Comparison of ENCODE assay signal across 19 mouse cellular contexts in genomic region chr8:119661892-119662291, GRCm38 (mm10). TPM values are rescaled to one million over a fixed set of nuclear protein-coding genes. Genes with fewer than 3 reads are reported as not detected.
A peak's percentile ranks its signal among the peaks of the same experiment; 100 is the strongest.
DNase-seq lines count a peak whose midpoint lies in the region; ATAC-seq and TF ChIP-seq lines count a peak whose summit lies in the region.
"Had no signal": no experiment of that assay in that cellular context is flagged by ENCODE, and none has a peak within 500 bp of the region (broad histone marks: within the 10 kb centered on the region; RNA-seq: fewer than 3 reads in every experiment).

No protein-coding gene starts in this region.

- no peak for TF ChIP-seq CTCF in stomach, postnatal 0 days (IDR thresholded peaks at IDR 0.05; ENCODE audit: low read depth)

- no peak overlapping the region for H3K4me2 ChIP-seq in kidney, embryonic 15.5 days
- no peak overlapping the region for H3K4me2 ChIP-seq in midbrain, embryonic 14.5 days (ENCODE audit: low read length)
- no peak overlapping the region for H3K4me2 ChIP-seq in stomach, postnatal 0 days (replicated peaks; ENCODE audit: low read depth)
- H3K4me2 ChIP-seq: hindbrain, embryonic 12.5 days; liver, embryonic 13.5 days; neural tube, embryonic 13.5 days had no signal

- WGBS in kidney, embryonic 15.5 days: 82% methylated on average over 6 of the region's 6 CpGs
- WGBS in midbrain, embryonic 10.5 days: 72% methylated on average over 6 of the region's 6 CpGs
- WGBS in midbrain, embryonic 14.5 days: 65% methylated on average over 6 of the region's 6 CpGs
- WGBS in stomach, postnatal 0 days: 74% methylated on average over 6 of the region's 6 CpGs

- no peak overlapping the region for H3K27ac ChIP-seq in kidney, embryonic 15.5 days
- peak overlapping the region; percentile 55; the same call in 1 of the 2 replicates for H3K27ac ChIP-seq in midbrain, embryonic 10.5 days (replicated peaks)
- no peak overlapping the region for H3K27ac ChIP-seq in midbrain, embryonic 14.5 days (replicated peaks; ENCODE audit: low read depth, low read length)
- 0 out of 2 replicates have a peak overlapping the region, but pooled peaks have one; percentile 8 for H3K27ac ChIP-seq in stomach, postnatal 0 days (replicated peaks)
- H3K27ac ChIP-seq: hindbrain, embryonic 12.5 days; liver, embryonic 13.5 days; macrophage; midbrain, embryonic 12.5 days; neural tube, embryonic 13.5 days had no signal

- no peak for TF ChIP-seq EP300 in stomach, postnatal 0 days (optimal IDR thresholded peaks at IDR 0.05)

- no peak overlapping the region for H3K4me3 ChIP-seq in kidney, embryonic 15.5 days (replicated peaks)
- H3K4me3 ChIP-seq in midbrain, embryonic 10.5 days: no peak overlapping the region
- H3K4me3 ChIP-seq in midbrain, embryonic 14.5 days (replicated peaks; ENCODE audit: low read depth, low read length): no peak overlapping the region
- H3K4me3 ChIP-seq in stomach, postnatal 0 days (ENCODE audit: low read depth, low read length): no peak overlapping the region
- H3K4me3 ChIP-seq: hindbrain, embryonic 12.5 days; limb, embryonic 10.5 days; liver, embryonic 13.5 days; midbrain, embryonic 12.5 days; neural tube, embryonic 13.5 days had no signal

- no peaks in the 10 kb centered on the region for H3K9me3 ChIP-seq in kidney, embryonic 15.5 days (replicated peaks)
- no peaks in the 10 kb centered on the region; the same call in 1 of the 2 replicates for H3K9me3 ChIP-seq in midbrain, embryonic 10.5 days (replicated peaks)
- no peaks in the 10 kb centered on the region for H3K9me3 ChIP-seq in midbrain, embryonic 14.5 days (ENCODE audit: control insufficient read depth, low read length)
- no peaks in the 10 kb centered on the region for H3K9me3 ChIP-seq in stomach, postnatal 0 days (ENCODE audit: control insufficient read depth, low read length)
- H3K9me3 ChIP-seq: limb, embryonic 10.5 days; liver, embryonic 13.5 days; midbrain, embryonic 12.5 days; neural tube, embryonic 13.5 days had no signal

- DNase-seq in heart, postnatal 4 days: peak; percentile 33
- no peak for DNase-seq in heart, adult 18-20 months
- peak; percentile 53 to 61 for DNase-seq in kidney, postnatal 25 days
- DNase-seq in midbrain, embryonic 10.5 days (ENCODE audit: low spot score): no peak
- DNase-seq in midbrain, embryonic 14.5 days: no peak
- DNase-seq in stomach, postnatal 0 days (ENCODE audit: low spot score): no peak
- no peak for DNase-seq in left cerebral cortex, adult 18-20 months (ENCODE audit: low spot score in 2 of 2)
- DNase-seq: B cell, adult 2 months; liver, embryonic 13.5 days; thymus, postnatal 25 days had no signal

- H3K27me3 ChIP-seq in kidney, embryonic 15.5 days: no peaks in the 10 kb centered on the region
- peaks cover 6% of the 10 kb centered on the region for H3K27me3 ChIP-seq in midbrain, embryonic 10.5 days (ENCODE audit: low read depth, poor library complexity, severe bottlenecking)
- no peaks in the 10 kb centered on the region for H3K27me3 ChIP-seq in midbrain, embryonic 14.5 days (ENCODE audit: control insufficient read depth, insufficient read depth, low read length)
- H3K27me3 ChIP-seq in stomach, postnatal 0 days (ENCODE audit: control insufficient read depth, insufficient read depth, low read length): no peaks in the 10 kb centered on the region
- H3K27me3 ChIP-seq: hindbrain, embryonic 12.5 days had no signal

- no peak for ATAC-seq in kidney, embryonic 15.5 days (replicated peaks; ENCODE audit: low FRiP score)
- no peak for ATAC-seq in midbrain, embryonic 14.5 days (ENCODE audit: low FRiP score, low TSS enrichment)
- no peak for ATAC-seq in stomach, postnatal 0 days (ENCODE audit: low FRiP score, low TSS enrichment)
- ATAC-seq: inflammation-experienced regulatory T-cells, adult 6 months had no signal

- H3K9ac ChIP-seq in kidney, embryonic 15.5 days: no peak overlapping the region
- no peak overlapping the region for H3K9ac ChIP-seq in midbrain, embryonic 14.5 days (replicated peaks; ENCODE audit: low read length)
- H3K9ac ChIP-seq in stomach, postnatal 0 days (ENCODE audit: low read length): no peak overlapping the region
- H3K9ac ChIP-seq: forebrain, postnatal 0 days; liver, embryonic 13.5 days; midbrain, embryonic 12.5 days; neural tube, embryonic 13.5 days had no signal

- peaks cover 43% of the 10 kb centered on the region for H3K4me1 ChIP-seq in kidney, embryonic 15.5 days
- peaks cover 66% of the 10 kb centered on the region for H3K4me1 ChIP-seq in midbrain, embryonic 10.5 days
- peaks cover 10% of the 10 kb centered on the region for H3K4me1 ChIP-seq in midbrain, embryonic 14.5 days (ENCODE audit: control insufficient read depth, insufficient read depth, low read length)
- peaks cover 3% of the 10 kb centered on the region for H3K4me1 ChIP-seq in stomach, postnatal 0 days (replicated peaks; ENCODE audit: control insufficient read depth, insufficient read depth)

- H3K36me3 ChIP-seq in kidney, embryonic 15.5 days: no peaks in the 10 kb centered on the region
- H3K36me3 ChIP-seq in midbrain, embryonic 10.5 days: no peaks in the 10 kb centered on the region
- H3K36me3 ChIP-seq in midbrain, embryonic 14.5 days (ENCODE audit: control insufficient read depth, insufficient read depth, low read length): no peaks in the 10 kb centered on the region
- no peaks in the 10 kb centered on the region for H3K36me3 ChIP-seq in stomach, postnatal 0 days (ENCODE audit: control insufficient read depth, insufficient read depth, low read length)
- H3K36me3 ChIP-seq: hindbrain, embryonic 12.5 days; limb, embryonic 10.5 days; liver, embryonic 13.5 days; midbrain, embryonic 12.5 days; neural tube, embryonic 13.5 days had no signal

RNA-seq across cellular contexts. Expression of gene Wfdc1, which starts 4.3 kb away (rescaled TPM):
- 10 to 100 TPM; 26.3 to 26.8 TPM for total RNA-seq in heart, postnatal 4 days (2021)
- total RNA-seq in heart, adult 18-20 months (2021): 10 to 100 TPM; 26.5 to 28.0 TPM
- 2.3 and 3.0 TPM in 2 replicates for polyA plus RNA-seq in kidney, embryonic 15.5 days (2015; fragmentation: Nextera tagmentation; extraction: Ambion mirVana)
- 20.5 and 32.9 TPM in 2 replicates for polyA plus RNA-seq in midbrain, embryonic 10.5 days (2016; fragmentation: Nextera tagmentation; extraction: Ambion mirVana)
- 2.3 and 3.4 TPM in 2 replicates for polyA plus RNA-seq in midbrain, embryonic 14.5 days (2014; fragmentation: Nextera tagmentation; extraction: Ambion mirVana)
- 58.0 and 61.0 TPM in 2 replicates for polyA plus RNA-seq in stomach, postnatal 0 days (2015; fragmentation: Nextera tagmentation; extraction: Ambion mirVana)
- 1 to 10 TPM; 8.3 to 10.0 TPM for total RNA-seq in left cerebral cortex, adult 18-20 months (2021)
- polyA plus RNA-seq: inflammation-experienced regulatory T-cells, adult 6 months; macrophage had no signal

RNA-seq across cellular contexts. Expression of gene Kcng4, which starts 26.4 kb away (rescaled TPM):
- not detected for total RNA-seq in heart, postnatal 4 days (2021)
- under 1 TPM in 1 of 2 experiments, not detected in 1; 0.15 TPM for total RNA-seq in heart, adult 18-20 months (2021)
- polyA plus RNA-seq in kidney, embryonic 15.5 days (2015; fragmentation: Nextera tagmentation; extraction: Ambion mirVana): 0.05 TPM in 1 of 2 replicates, not detected in the other
- 0.19 and 0.52 TPM in 2 replicates for polyA plus RNA-seq in midbrain, embryonic 10.5 days (2016; fragmentation: Nextera tagmentation; extraction: Ambion mirVana)
- 0.15 and 0.55 TPM in 2 replicates for polyA plus RNA-seq in midbrain, embryonic 14.5 days (2014; fragmentation: Nextera tagmentation; extraction: Ambion mirVana)
- 0.49 and 0.52 TPM in 2 replicates for polyA plus RNA-seq in stomach, postnatal 0 days (2015; fragmentation: Nextera tagmentation; extraction: Ambion mirVana)
- total RNA-seq in left cerebral cortex, adult 18-20 months (2021): 1 to 10 TPM; 2.1 to 2.9 TPM
- polyA plus RNA-seq: hindbrain, embryonic 12.5 days; inflammation-experienced regulatory T-cells, adult 6 months; limb, embryonic 10.5 days; liver, embryonic 13.5 days; macrophage; midbrain, embryonic 12.5 days; neural tube, embryonic 13.5 days had no signal

RNA-seq across cellular contexts. Expression of gene Atp2c2, which starts 37.9 kb away (rescaled TPM):
- total RNA-seq in heart, postnatal 4 days (2021): not detected
- total RNA-seq in heart, adult 18-20 months (2021): under 1 TPM; 0.12 to 0.21 TPM
- polyA plus RNA-seq in kidney, embryonic 15.5 days (2015; fragmentation: Nextera tagmentation; extraction: Ambion mirVana): 1.6 and 2.7 TPM in 2 replicates
- 1.2 and 1.6 TPM in 2 replicates for polyA plus RNA-seq in midbrain, embryonic 10.5 days (2016; fragmentation: Nextera tagmentation; extraction: Ambion mirVana)
- polyA plus RNA-seq in midbrain, embryonic 14.5 days (2014; fragmentation: Nextera tagmentation; extraction: Ambion mirVana): 0.08 and 0.11 TPM in 2 replicates
- 7.7 and 8.8 TPM in 2 replicates for polyA plus RNA-seq in stomach, postnatal 0 days (2015; fragmentation: Nextera tagmentation; extraction: Ambion mirVana)
- 1 to 10 TPM; 1.9 to 2.1 TPM for total RNA-seq in left cerebral cortex, adult 18-20 months (2021)
- total RNA-seq: forebrain, postnatal 0 days had no signal
- polyA plus RNA-seq: inflammation-experienced regulatory T-cells, adult 6 months; macrophage had no signal

RNA-seq across cellular contexts. Expression of gene Adad2, which starts 49.3 kb away (rescaled TPM):
- total RNA-seq in heart, postnatal 4 days (2021): not detected
- total RNA-seq in heart, adult 18-20 months (2021): not detected
- not detected in 2 replicates for polyA plus RNA-seq in kidney, embryonic 15.5 days (2015; fragmentation: Nextera tagmentation; extraction: Ambion mirVana)
- 0.28 TPM in 1 of 2 replicates, not detected in the other for polyA plus RNA-seq in midbrain, embryonic 10.5 days (2016; fragmentation: Nextera tagmentation; extraction: Ambion mirVana)
- polyA plus RNA-seq in midbrain, embryonic 14.5 days (2014; fragmentation: Nextera tagmentation; extraction: Ambion mirVana): 0.21 and 0.32 TPM in 2 replicates
- polyA plus RNA-seq in stomach, postnatal 0 days (2015; fragmentation: Nextera tagmentation; extraction: Ambion mirVana): not detected in 2 replicates
- total RNA-seq in left cerebral cortex, adult 18-20 months (2021): under 1 TPM; 0.37 to 0.45 TPM
- total RNA-seq: adrenal gland, postnatal 36 days; forebrain, postnatal 0 days had no signal
- polyA plus RNA-seq: inflammation-experienced regulatory T-cells, adult 6 months; limb, embryonic 10.5 days; liver, embryonic 13.5 days; macrophage; neural tube, embryonic 13.5 days had no signal

RNA-seq across cellular contexts. Expression of gene Taf1c, which starts 56.9 kb away (rescaled TPM):
- total RNA-seq in heart, postnatal 4 days (2021): 1 to 10 TPM; 4.3 to 4.5 TPM
- 1 to 10 TPM; 3.5 to 4.5 TPM for total RNA-seq in heart, adult 18-20 months (2021)
- 10.8 and 12.9 TPM in 2 replicates for polyA plus RNA-seq in kidney, embryonic 15.5 days (2015; fragmentation: Nextera tagmentation; extraction: Ambion mirVana)
- polyA plus RNA-seq in midbrain, embryonic 10.5 days (2016; fragmentation: Nextera tagmentation; extraction: Ambion mirVana): 15.3 and 16.7 TPM in 2 replicates
- 14.6 and 16.6 TPM in 2 replicates for polyA plus RNA-seq in midbrain, embryonic 14.5 days (2014; fragmentation: Nextera tagmentation; extraction: Ambion mirVana)
- polyA plus RNA-seq in stomach, postnatal 0 days (2015; fragmentation: Nextera tagmentation; extraction: Ambion mirVana): 5.9 and 6.2 TPM in 2 replicates
- 10 to 100 TPM; 10.7 to 12.3 TPM for total RNA-seq in left cerebral cortex, adult 18-20 months (2021)

Comparison
In these comparisons a context has a peak if more than half of its experiments do, and no peak if none do; other contexts are left out.
1. DNase-seq: peak in heart, postnatal 4 days (single experiment) and kidney, postnatal 25 days (2 of 2); none in heart, adult 18-20 months (0 of 2), midbrain, embryonic 10.5 days (single experiment), midbrain, embryonic 14.5 days (single experiment), stomach, postnatal 0 days (single experiment) and left cerebral cortex, adult 18-20 months (0 of 2).
2. H3K27ac ChIP-seq: peak in midbrain, embryonic 10.5 days (single experiment) and stomach, postnatal 0 days (single experiment); none in kidney, embryonic 15.5 days (single experiment) and midbrain, embryonic 14.5 days (single experiment).